Comparison of ENCODE assay signal across 8 mouse cellular contexts in genomic region chr1:56089254-56089834, GRCm38 (mm10).
DNase-seq lines count a peak whose midpoint lies in the region; ATAC-seq and TF ChIP-seq lines count a peak whose summit lies in the region.

No protein-coding gene starts in this region.

- no peak for TF ChIP-seq POLR2A in heart, adult 2 months (IDR thresholded peaks at IDR 0.05; ENCODE audit: insufficient read depth, low read depth, low read length)

- no peak overlapping the region for H3K9ac ChIP-seq in heart, adult 2 months (ENCODE audit: low read depth, low read length)
- no peak overlapping the region for H3K9ac ChIP-seq in heart, embryonic 11.5 days (ENCODE audit: low read depth, low read length)
- no peak overlapping the region for H3K9ac ChIP-seq in heart, embryonic 14.5 days (ENCODE audit: low read length)

- H3K36me3 ChIP-seq in heart, adult 2 months (ENCODE audit: control insufficient read depth, insufficient read depth, low read length): no peaks in the 10 kb centered on the region
- H3K36me3 ChIP-seq in heart, embryonic 11.5 days (ENCODE audit: control insufficient read depth, insufficient read depth, low read length): no peaks in the 10 kb centered on the region
- H3K36me3 ChIP-seq in heart, embryonic 14.5 days (ENCODE audit: control insufficient read depth, insufficient read depth, low read length): no peaks in the 10 kb centered on the region

- H3K27ac ChIP-seq in heart, adult 2 months: no peak overlapping the region
- no peak overlapping the region for H3K27ac ChIP-seq in heart, embryonic 11.5 days (ENCODE audit: low read depth, low read length)
- no peak overlapping the region for H3K27ac ChIP-seq in heart, embryonic 14.5 days (replicated peaks in 1 of 2; ENCODE audit: control insufficient read depth in 1 of 2, insufficient read depth in 1 of 2, low read depth in 2 of 2, low read length in 2 of 2)

- intact Hi-C loops in heart, adult 2 months (cut with DNase I): no loop called here

- H3K4me2 ChIP-seq in heart, embryonic 11.5 days: no peak overlapping the region
- H3K4me2 ChIP-seq in heart, embryonic 14.5 days (ENCODE audit: low read length): no peak overlapping the region

- WGBS in heart, adult 2 months: 8% methylated on average over 4 of the region's 4 CpGs
- WGBS in heart, embryonic 11.5 days (ENCODE audit: insufficient replicate concordance): 54% methylated on average over 4 of the region's 4 CpGs
- 35% methylated on average over 4 of the region's 4 CpGs for WGBS in heart, embryonic 14.5 days

- TF ChIP-seq CTCF in heart, adult 2 months (IDR thresholded peaks at IDR 0.05): no peak

- ATAC-seq in heart, embryonic 11.5 days (replicated peaks; ENCODE audit: insufficient number of reproducible peaks, low FRiP score, low TSS enrichment): no peak
- peak; percentile 50; the same call in 1 of the 2 replicates for ATAC-seq in heart, embryonic 14.5 days (ENCODE audit: insufficient number of reproducible peaks, insufficient read depth, low FRiP score, low read depth)
- no peak for ATAC-seq in monocyte, adult 5-6 weeks (replicated peaks; ENCODE audit: insufficient number of reproducible peaks, low FRiP score, low TSS enrichment, poor library complexity, severe bottlenecking)
- ATAC-seq in activated CD4-positive, CD25-positive, alpha-beta regulatory T cell, adult 4 months: no peak

- H3K27me3 ChIP-seq in heart, adult 2 months (ENCODE audit: control insufficient read depth, insufficient read depth, low read length): no peaks in the 10 kb centered on the region
- no peaks in the 10 kb centered on the region for H3K27me3 ChIP-seq in heart, embryonic 11.5 days (ENCODE audit: control insufficient read depth, insufficient read depth, low read length)
- H3K27me3 ChIP-seq in heart, embryonic 14.5 days (ENCODE audit: control insufficient read depth, insufficient read depth, low read length): no peaks in the 10 kb centered on the region

- H3K9me3 ChIP-seq in heart, embryonic 11.5 days (replicated peaks; ENCODE audit: control insufficient read depth, low read length): no peaks in the 10 kb centered on the region
- no peaks in the 10 kb centered on the region for H3K9me3 ChIP-seq in heart, embryonic 14.5 days (ENCODE audit: control insufficient read depth, low read length)

- TF ChIP-seq EP300 in heart, adult 2 months (IDR thresholded peaks at IDR 0.05; ENCODE audit: insufficient read depth, low read depth, low read length): 0 out of 2 replicates have a peak, but pooled peaks have one; percentile 46

- H3K4me3 ChIP-seq in heart, adult 2 months: no peak overlapping the region
- H3K4me3 ChIP-seq in heart, embryonic 11.5 days (ENCODE audit: low read depth, low read length): no peak overlapping the region
- H3K4me3 ChIP-seq in heart, embryonic 14.5 days (ENCODE audit: control insufficient read depth in 1 of 2, insufficient read depth in 1 of 2, low read depth in 1 of 2, low read length in 2 of 2): no peak overlapping the region

- H3K4me1 ChIP-seq in heart, adult 2 months (ENCODE audit: control insufficient read depth, insufficient read depth, low read length): peaks cover 2% of the 10 kb centered on the region; the same call in 1 of the 2 replicates
- H3K4me1 ChIP-seq in heart, embryonic 11.5 days (ENCODE audit: control insufficient read depth, insufficient read depth, low read length): no peaks in the 10 kb centered on the region
- H3K4me1 ChIP-seq in heart, embryonic 14.5 days (ENCODE audit: control insufficient read depth in 2 of 2, insufficient read depth in 2 of 2, low read length in 2 of 2): peaks cover 0 to 3% of the 10 kb centered on the region in 2 experiments; a peak in 3 of 4 replicates

- H3K79me2 ChIP-seq in heart, adult 2 months (replicated peaks; ENCODE audit: control insufficient read depth, insufficient read depth, low read length): no peaks in the 10 kb centered on the region

- DNase-seq in heart, adult 2 months: peak; percentile 63 to 83
- peak; percentile 13 to 28 for DNase-seq in adrenal gland, postnatal 36 days
- peak; percentile 68 for DNase-seq in layer of hippocampus, adult 9-10 months (ENCODE audit: low spot score)
- DNase-seq in lung, postnatal 14 days: peak; percentile 59

Comparison
In these comparisons a context has a peak if more than half of its experiments do, and no peak if none do; other contexts are left out.
1. DNase-seq: peak in every context shown above with its lines; median percentile 73 in heart, adult 2 months; 68 in layer of hippocampus, adult 9-10 months; 59 in lung, postnatal 14 days; 20 in adrenal gland, postnatal 36 days.